Mouse (Mus musculus) neutrophil, adult 59 days (primary cell): ENCODE measurements around the gene Midn. TPM values are rescaled to one million over a fixed set of nuclear protein-coding genes. Genes with fewer than 3 reads are reported as not detected.

ENCODE experiments used
- total RNA-seq, 2 experiments: library from RNA; stranded (reverse); gene quantifications; 1 replicate in 1 of 2; 2 replicates in 1 of 2; pipeline ENCODE4 v1.2.4; 2023

Gene Midn
- 100 to 1,000 TPM; 221 to 226 TPM for total RNA-seq

GRCm38 (mm10) chr10:80147719-80148601, at the start of gene Midn:
Midn (plus strand) TSS chr10:80148272.

DNA sequence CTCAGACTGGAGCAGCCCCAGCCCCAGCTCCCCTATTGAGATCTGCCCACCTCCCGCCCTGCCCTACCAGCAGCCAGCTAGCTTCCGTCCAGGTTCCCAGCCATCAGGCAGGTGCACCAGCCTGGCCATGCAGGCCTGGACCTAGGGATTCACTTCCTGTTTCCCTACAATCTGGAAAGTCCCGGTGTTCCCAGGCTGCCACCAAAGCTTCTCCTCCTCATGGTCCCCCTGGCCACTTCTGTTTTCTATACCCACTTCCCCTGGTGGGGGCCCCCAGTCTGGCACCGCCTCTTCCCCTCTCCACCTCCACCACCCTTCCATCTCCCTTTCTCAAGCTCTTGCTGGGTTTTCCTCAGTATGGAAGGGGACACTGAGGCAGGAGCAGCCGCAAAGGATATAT, 42.6 kb upstream of the Midn start, which contains the start of gene Sbno2:
Gene Sbno2, minus strand, starts transcription at position 112 of the 400 bp plus-strand sequence.

GRCm38 (mm10) chr10:80115290-80115943, 32.7 kb upstream of the Midn start, which contains the start of gene Stk11:
Stk11 (plus strand) TSS chr10:80115803.

GRCm38 (mm10) chr10:80138553-80139438, 9.3 kb upstream of the Midn start, which contains the start of gene Atp5d:
Atp5d (plus strand) TSS chr10:80138632.

GRCm38 (mm10) chr10:80140666-80141035, 7.4 kb upstream of the Midn start, which contains the start of gene Cbarp:
Cbarp (minus strand) TSS chr10:80140835.

GRCm38 (mm10) chr10:80165392-80166128, 17.5 kb downstream of the Midn start, which contains the start of gene Cirbp:
Cirbp (plus strand) TSS chr10:80165985.

DNA sequence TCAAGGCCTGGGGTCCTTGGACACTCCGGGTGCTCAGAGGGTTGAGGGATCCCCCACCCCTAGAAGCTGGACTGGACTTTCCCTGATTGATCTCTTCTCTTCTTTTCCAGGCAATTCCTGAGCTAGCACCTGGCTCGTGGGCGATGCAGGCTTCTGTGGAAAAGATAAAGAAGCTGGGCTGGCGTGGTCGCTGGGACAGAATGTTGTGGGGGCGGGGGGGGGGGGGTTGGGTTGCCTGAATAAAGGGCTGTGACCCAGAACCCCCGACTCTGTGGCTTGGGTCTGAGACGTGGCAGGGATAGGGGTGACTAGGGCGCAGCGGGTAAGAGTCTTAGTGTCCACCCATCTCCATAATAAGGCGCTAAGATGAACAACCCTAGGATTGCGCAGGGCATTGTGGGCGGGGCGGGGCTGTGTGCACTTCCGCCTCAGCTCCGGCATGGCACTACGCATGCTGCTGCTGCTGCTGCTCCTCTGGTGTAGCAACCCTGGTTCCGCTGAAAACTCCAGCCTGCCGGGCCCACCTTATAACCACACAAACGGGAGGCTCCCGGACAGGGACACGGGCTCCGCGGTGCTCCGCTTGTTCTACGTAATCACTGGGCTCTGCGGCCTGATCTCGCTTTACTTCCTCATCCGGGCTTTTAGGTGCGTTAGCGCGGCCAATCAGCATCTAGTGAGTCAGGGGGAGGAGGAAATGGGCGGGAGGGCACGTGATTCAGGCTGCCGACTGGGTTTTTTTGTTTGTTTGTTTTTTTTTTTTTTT, 24.6 kb downstream of the Midn start, which contains the start of gene 1600002K03Rik:
Gene 1600002K03Rik, plus strand, starts transcription at position 418 of the 766 bp plus-strand sequence.

GRCm38 (mm10) chr10:80179068-80180051, 31.3 kb downstream of the Midn start, which contains the start of gene Efna2:
Efna2 (plus strand) TSS chr10:80179482.

Other genes starting within 250 kb of the Midn start
- 10 to 100 TPM; 32.8 to 40.7 TPM for gene Med16, start 239.3 kb upstream of the Midn start, total RNA-seq
- not detected for gene Gm26602, start 237.4 kb upstream of the Midn start, total RNA-seq
- 1 to 10 TPM; 5.0 to 5.4 TPM for gene Kiss1r, start 231.3 kb upstream of the Midn start, total RNA-seq
- gene R3hdm4, start 227.1 kb upstream of the Midn start, total RNA-seq: 100 to 1,000 TPM; 488 to 566 TPM
- 100 to 1,000 TPM; 187 to 197 TPM for gene Arid3a, start 221.2 kb upstream of the Midn start, total RNA-seq
- gene Wdr18, start 188.1 kb upstream of the Midn start, total RNA-seq: 10 to 100 TPM in 1 of 2 experiments, 1 to 10 TPM in 1; 9.9 to 13.2 TPM
- gene Grin3b, start 177.6 kb upstream of the Midn start, total RNA-seq: under 1 TPM in 1 of 2 experiments, not detected in 1; 0.26 TPM
- gene Tmem259, start 163.9 kb upstream of the Midn start, total RNA-seq: 10 to 100 TPM; 68.0 to 69.4 TPM
- 100 to 1,000 TPM; 543 to 593 TPM for gene Cnn2, start 159.7 kb upstream of the Midn start, total RNA-seq
- gene Abca7, start 151.8 kb upstream of the Midn start, total RNA-seq: 100 to 1,000 TPM; 110 to 111 TPM
- 100 to 1,000 TPM; 428 to 464 TPM for gene Arhgap45, start 131.6 kb upstream of the Midn start, total RNA-seq
- gene Polr2e, start 108.5 kb upstream of the Midn start, total RNA-seq: 10 to 100 TPM; 34.8 to 48.1 TPM
- 100 to 1,000 TPM; 269 to 306 TPM for gene Gpx4, start 101.1 kb upstream of the Midn start, total RNA-seq
- gene Sbno2, start 42.7 kb upstream of the Midn start, total RNA-seq: 100 to 1,000 TPM; 141 to 163 TPM
- 100 to 1,000 TPM; 183 to 187 TPM for gene Stk11, start 32.5 kb upstream of the Midn start, total RNA-seq
- 100 to 1,000 TPM; 108 to 123 TPM for gene Atp5d, start 9.6 kb upstream of the Midn start, total RNA-seq
- gene Cbarp, start 7.4 kb upstream of the Midn start, total RNA-seq: 1 to 10 TPM; 1.2 to 1.4 TPM
- gene Cirbp, start 17.7 kb downstream of the Midn start, total RNA-seq: 10 to 100 TPM; 41.6 to 50.1 TPM
- 1 to 10 TPM; 5.1 to 7.1 TPM for gene 1600002K03Rik, start 24.7 kb downstream of the Midn start, total RNA-seq
- not detected for gene Efna2, start 31.2 kb downstream of the Midn start, total RNA-seq
- gene Mum1, start 78.2 kb downstream of the Midn start, total RNA-seq: 10 to 100 TPM; 27.7 to 35.4 TPM
- gene Ndufs7, start 100.8 kb downstream of the Midn start, total RNA-seq: 10 to 100 TPM; 57.5 to 61.4 TPM
- gene Gamt, start 112.7 kb downstream of the Midn start, total RNA-seq: 1 to 10 TPM; 5.3 to 7.9 TPM
- 10 to 100 TPM; 92.4 to 98.1 TPM for gene Dazap1, start 113.2 kb downstream of the Midn start, total RNA-seq
- gene Rps15, start 144.2 kb downstream of the Midn start, total RNA-seq: 100 to 1,000 TPM; 825 to 854 TPM
- gene Apc2, start 147.7 kb downstream of the Midn start, total RNA-seq: not detected
- gene 2310011J03Rik, start 172.3 kb downstream of the Midn start, total RNA-seq: 10 to 100 TPM; 27.3 to 33.6 TPM
- under 1 TPM in 1 of 2 experiments, not detected in 1; 0.60 TPM for gene Pcsk4, start 181.2 kb downstream of the Midn start, total RNA-seq
- 1 to 10 TPM; 1.0 to 1.7 TPM for gene Reep6, start 181.7 kb downstream of the Midn start, total RNA-seq
- gene Adamtsl5, start 200.1 kb downstream of the Midn start, total RNA-seq: under 1 TPM in 1 of 2 experiments, not detected in 1; 0.71 TPM
- not detected for gene Plk5, start 208.2 kb downstream of the Midn start, total RNA-seq
- gene Mex3d, start 239.4 kb downstream of the Midn start, total RNA-seq: 1 to 10 TPM; 2.2 to 4.0 TPM